Mouse (Mus musculus) CH12.LX (cell line): ENCODE data around the gene Ankfn1. TPM values are rescaled to one million over a fixed set of nuclear protein-coding genes. Genes with fewer than 3 reads are reported as not detected.

Source experiments
- DNase-seq: peaks from one replicate; pipeline ENCODE4 v3.0.0-alpha.2; 2013; ENCODE audit errors: extremely low read depth
- H3K27ac ChIP-seq: 2 replicates; pipeline ENCODE4 v1.5.1; 2012; ENCODE audit warnings: low read depth, mild to moderate bottlenecking, control low read depth, moderate library complexity; ENCODE audit not compliant: insufficient read depth
- H3K27me3 ChIP-seq: replicated peaks from 2 replicates; pipeline ENCODE3; 2012; ENCODE audit warnings: inconsistent platforms
- H3K36me3 ChIP-seq, 2 experiments: replicated peaks in 1 of 2; 2 replicates each; pipeline versions ENCODE3 to v1.6.1; 2012; ENCODE audit warnings: inconsistent platforms in 1 of 2, low read length in 1 of 2, mild to moderate bottlenecking in 1 of 2, mixed read lengths in 1 of 2, moderate library complexity in 1 of 2; ENCODE audit not compliant: control insufficient read depth in 1 of 2, insufficient read depth in 1 of 2
- H3K4me1 ChIP-seq, 2 experiments: 2 replicates each; pipeline ENCODE4 v1.6.1; 2012; ENCODE audit warnings: inconsistent platforms in 1 of 2, moderate library complexity in 1 of 2; ENCODE audit not compliant: insufficient read depth in 2 of 2, control insufficient read depth in 1 of 2
- H3K4me2 ChIP-seq: 2 replicates; pipeline ENCODE4 v1.6.1; 2012; ENCODE audit warnings: low read depth, mild to moderate bottlenecking, control low read depth; ENCODE audit not compliant: poor library complexity, insufficient read depth, severe bottlenecking
- H3K4me3 ChIP-seq, 3 experiments: fragments of 150-350 bp in 1 of 3; sonication (generic) in 1 of 3; replicated peaks in 1 of 3; 2 replicates each; pipeline versions ENCODE3 to v1.5.1; 2011 to 2012; ENCODE audit warnings: low read depth in 2 of 3, low read length in 2 of 3, mild to moderate bottlenecking in 2 of 3, moderate library complexity in 2 of 3, control low read depth in 1 of 3, improper control_type of control experiment in 1 of 3, inconsistent platforms in 1 of 3, mixed read lengths in 1 of 3; ENCODE audit not compliant: poor library complexity in 1 of 3
- H3K79me2 ChIP-seq: replicated peaks from 2 replicates; pipeline ENCODE4 v1.6.1; 2012; ENCODE audit warnings: mild to moderate bottlenecking, moderate library complexity; ENCODE audit not compliant: control insufficient read depth, poor library complexity, insufficient read depth, severe bottlenecking; ENCODE audit errors: extremely low read depth
- H3K9ac ChIP-seq: 2 replicates; pipeline ENCODE4 v1.6.1; 2012; ENCODE audit warnings: low read depth, mild to moderate bottlenecking, control low read depth, moderate library complexity; ENCODE audit not compliant: insufficient read depth
- H3K9me3 ChIP-seq: replicated peaks from 2 replicates; pipeline ENCODE3; 2012; ENCODE audit warnings: low read length, inconsistent platforms, mixed read lengths
- CHD1 ChIP-seq: IDR thresholded peaks from 2 replicates; pipeline ENCODE4 v1.6.1; 2012; ENCODE audit warnings: low read depth, low read length, improper control_type of control experiment, inconsistent platforms
- CHD2 ChIP-seq: IDR thresholded peaks from 2 replicates; pipeline ENCODE4 v1.6.1; 2011; ENCODE audit warnings: low read length, improper control_type of control experiment
- CTCF ChIP-seq, 2 experiments: IDR thresholded peaks in 1 of 2; conservative IDR thresholded peaks in 1 of 2; 2 replicates each; pipeline ENCODE4 v1.5.1; 2011 to 2012; ENCODE audit warnings: low read depth in 2 of 2, low read length in 2 of 2, improper control_type of control experiment in 1 of 2, inconsistent platforms in 1 of 2, mild to moderate bottlenecking in 1 of 2, moderate library complexity in 1 of 2
- EP300 ChIP-seq: IDR thresholded peaks from 2 replicates; pipeline ENCODE4 v1.6.1; 2011; ENCODE audit warnings: low read length, improper control_type of control experiment
- GABPA ChIP-seq: IDR thresholded peaks from 2 replicates; pipeline ENCODE4 v1.6.1; 2012; ENCODE audit warnings: low read depth, low read length, improper control_type of control experiment, inconsistent platforms; ENCODE audit not compliant: insufficient replicate concordance
- JUND ChIP-seq: conservative IDR thresholded peaks from 2 replicates; pipeline ENCODE4 v1.6.1; 2011; ENCODE audit warnings: low read depth, low read length, improper control_type of control experiment
- MAFK ChIP-seq: IDR thresholded peaks from 2 replicates; pipeline ENCODE4 v1.6.1; 2011; ENCODE audit warnings: low read length, improper control_type of control experiment; ENCODE audit not compliant: insufficient replicate concordance
- MAX ChIP-seq: IDR thresholded peaks from 2 replicates; pipeline ENCODE4 v1.6.1; 2011; ENCODE audit warnings: low read length, improper control_type of control experiment
- MAZ ChIP-seq: IDR thresholded peaks from 2 replicates; pipeline ENCODE4 v1.6.1; 2012; ENCODE audit warnings: low read depth, mild to moderate bottlenecking, inconsistent platforms, low read length, improper control_type of control experiment, moderate library complexity
- MYC ChIP-seq: IDR thresholded peaks from 2 replicates; pipeline ENCODE4 v1.6.1; 2011; ENCODE audit warnings: low read depth, mild to moderate bottlenecking, improper control_type of control experiment, low read length
- POLR2A ChIP-seq: IDR thresholded peaks from 2 replicates; pipeline ENCODE4 v1.6.1; 2011; ENCODE audit warnings: low read depth, mild to moderate bottlenecking, improper control_type of control experiment, low read length
- RCOR1 ChIP-seq: conservative IDR thresholded peaks from 2 replicates; pipeline ENCODE4 v1.6.1; 2012; ENCODE audit warnings: low read depth, mild to moderate bottlenecking, inconsistent platforms, low read length, improper control_type of control experiment
- TBP ChIP-seq: conservative IDR thresholded peaks from 2 replicates; pipeline ENCODE4 v1.6.1; 2011; ENCODE audit warnings: low read depth, low read length, improper control_type of control experiment
- TCF12 ChIP-seq: IDR thresholded peaks from 2 replicates; pipeline ENCODE4 v1.6.1; 2014; ENCODE audit warnings: low read depth, mild to moderate bottlenecking, inconsistent platforms, low read length, improper control_type of control experiment
- UBTF ChIP-seq: IDR thresholded peaks from 2 replicates; pipeline ENCODE4 v1.6.1; 2012; ENCODE audit warnings: low read depth, mild to moderate bottlenecking, inconsistent platforms, low read length, improper control_type of control experiment, moderate library complexity
- ZC3H11A ChIP-seq: IDR thresholded peaks from 2 replicates; pipeline ENCODE4 v1.6.1; 2012; ENCODE audit warnings: low read depth, mild to moderate bottlenecking, inconsistent platforms, low read length, improper control_type of control experiment
- ZNF384 ChIP-seq: IDR thresholded peaks from 2 replicates; pipeline ENCODE4 v1.6.1; 2012; ENCODE audit warnings: low read depth, low read length, improper control_type of control experiment, inconsistent platforms
- dilution Hi-C: fragments of 300-500 bp; cut with MboI; formaldehyde crosslinking; loops from 2 replicates; pipeline ENCODE4 v1.14.3; 2020; ENCODE audit warnings: low sequenced_read_pairs; ENCODE audit not compliant: extremely low pct_unique_long_range_greater_than_20kb, extremely low pct_ligation_motif_present
- in situ Hi-C: fragments of 300-500 bp; cut with MboI; formaldehyde crosslinking; loops from 3 replicates; pipeline ENCODE4 v1.14.3; 2019; ENCODE audit warnings: low sequenced_read_pairs, low pct_ligation_motif_present, low pct_unique_long_range_greater_than_20kb, mixed read lengths
- polyA plus RNA-seq: library from polyadenylated mRNA; unstranded; fragments of >175 nt; gene quantifications from 2 replicates; pipeline ENCODE4 v1.2.1, GENCODE M21; 2012; ENCODE audit warnings: low read depth; ENCODE audit not compliant: insufficient read length
- total RNA-seq, 2 experiments: library from RNA; depleted of rRNA; stranded (reverse); fragments of 300-350 nt in 1 of 2; fragments of >200 nt in 1 of 2; gene quantifications; 2 replicates each; pipeline ENCODE4 v1.2.3; 2012 to 2014

Gene Ankfn1
- total and polyA plus RNA-seq, 3 experiments: not detected

- no peak for TF ChIP-seq POLR2A
- TF ChIP-seq EP300: no peak
- TF ChIP-seq ZNF384: no peak
- TF ChIP-seq TCF12: no peak
- no peak for TF ChIP-seq RCOR1
- TF ChIP-seq UBTF: no peak
- TF ChIP-seq CTCF (conservative IDR thresholded peaks at IDR 0.05 in 1 of 2, IDR thresholded peaks at IDR 0.05 in 1 of 2; ENCODE audit: low read depth in 2 of 2, low read length in 2 of 2): no peak
- TF ChIP-seq MAZ: no peak
- TF ChIP-seq CHD2: no peak
- no peak for TF ChIP-seq MAFK
- TF ChIP-seq GABPA: no peak
- no peak for TF ChIP-seq MYC
- TF ChIP-seq CHD1: no peak
- no peak for TF ChIP-seq ZC3H11A
- no peak for TF ChIP-seq JUND
- TF ChIP-seq, all 38 proteins: peak for 0
- Histone ChIP-seq H3K9ac (no peak overlapping the region), H3K27me3 (peaks cover 10% of the 10 kb centered on the region), H3K27ac (no peak overlapping the region), H3K4me1 (no peaks in the 10 kb centered on the region; a peak in 1 of 4 replicates), H3K4me3 (no peak overlapping the region), H3K4me2 (no peak overlapping the region), H3K9me3 (no peaks in the 10 kb centered on the region), H3K36me3 (no peaks in the 10 kb centered on the region), H3K79me2 (no peaks in the 10 kb centered on the region)
- dilution Hi-C loops (no loop called here), in situ Hi-C loops (no loop called here)
- no peak for DNase-seq
These were observed 1.4 kb downstream of the Ankfn1 start for GRCm38 (mm10) chr11:89776070-89776469.

GRCm38 (mm10) chr11:89774913-89775312 is 2.5 kb downstream of the Ankfn1 start:
- Histone ChIP-seq H3K79me2 (no peaks in the 10 kb centered on the region), H3K9ac (no peak overlapping the region), H3K9me3 (no peaks in the 10 kb centered on the region), H3K4me2 (no peak overlapping the region), H3K36me3 (no peaks in the 10 kb centered on the region), H3K4me1 (no peaks in the 10 kb centered on the region; a peak in 1 of 4 replicates), H3K4me3 (no peak overlapping the region), H3K27ac (no peak overlapping the region), H3K27me3 (peaks cover 10% of the 10 kb centered on the region)
- dilution Hi-C loops (no loop called here), in situ Hi-C loops (no loop called here)
- DNase-seq: no peak
- no peak for TF ChIP-seq MAX
- no peak for TF ChIP-seq EP300
- no peak for TF ChIP-seq TBP
- no peak for TF ChIP-seq CHD1
- TF ChIP-seq CTCF (conservative IDR thresholded peaks at IDR 0.05 in 1 of 2, IDR thresholded peaks at IDR 0.05 in 1 of 2; ENCODE audit: low read depth in 2 of 2, low read length in 2 of 2): no peak
- TF ChIP-seq UBTF: no peak
